Mouse (Mus musculus) testis, adult 10 weeks (tissue): ENCODE data around the gene Gpr39. TPM values are rescaled to one million over a fixed set of nuclear protein-coding genes. Genes with fewer than 3 reads are reported as not detected.

ENCODE experiments used
- polyA plus RNA-seq: library from polyadenylated mRNA; stranded (reverse); fragments of 350-450 nt; fragmentation: Illumina TruSeq; extraction: RNeasy Lipid Tissue Mini Kit (QIAGEN cat#74804); gene quantifications from one replicate; pipeline ENCODE4 v1.2.3, GENCODE M21; 2014; ENCODE audit warnings: low read depth, low replicate concordance

Gene Gpr39
- polyA plus RNA-seq: 1.5 TPM

GRCm38 (mm10) chr1:125676790-125677273 is at the start of gene Gpr39:
Gene Gpr39, plus strand, starts transcription at chr1:125676995.

GRCm38 (mm10) chr1:125912601-125913600 is 236.1 kb downstream of the Gpr39 start, which contains the start of gene Lypd1:
Gene Lypd1, minus strand, starts transcription at chr1:125913101.

Other genes with a start within 250 kb of the Gpr39 start
- 85.4 TPM for gene Actr3, start 241.3 kb upstream of the Gpr39 start, polyA plus RNA-seq
- gene Slc35f5, start 116.4 kb upstream of the Gpr39 start, polyA plus RNA-seq: 20.3 TPM
- gene Lypd1, start 236.1 kb downstream of the Gpr39 start, polyA plus RNA-seq: not detected